Mouse (Mus musculus): Measurements from ENCODE around the gene Med13l. TPM values are rescaled to one million over a fixed set of nuclear protein-coding genes. Genes with fewer than 3 reads are reported as not detected.

Med13l gene
- polyA plus RNA-seq, 1 experiment from 2014 or later: 12.9 TPM

GRCm38 (mm10) chr5:118717456-118717855 is 157.0 kb downstream of the Med13l start:
- Histone ChIP-seq H3K4me2 (no peak overlapping the region), H3K27ac (replicated peaks) (no peak overlapping the region), H3K27me3 (no peaks in the 10 kb centered on the region), H3K4me1 (replicated peaks) (peaks cover 44% of the 10 kb centered on the region), H3K4me3 (no peak overlapping the region), H3K9me3 (no peaks in the 10 kb centered on the region), H3K36me3 (peaks cover 12% of the 10 kb centered on the region), H3K9ac (no peak overlapping the region)
- WGBS: 76% methylated on average over 10 of the region's 10 CpGs
- no peak for ATAC-seq (ENCODE audit: low read depth)

- no peaks in the 10 kb centered on the region for H3K9me3 ChIP-seq
- H3K27ac ChIP-seq (replicated peaks): no peak overlapping the region
- no peak overlapping the region for H3K9ac ChIP-seq
- H3K4me1 ChIP-seq (replicated peaks): peaks cover 44% of the 10 kb centered on the region
- H3K36me3 ChIP-seq: peaks cover 13% of the 10 kb centered on the region
- H3K4me3 ChIP-seq: no peak overlapping the region
- H3K4me2 ChIP-seq: no peak overlapping the region
- no peak for ATAC-seq (ENCODE audit: low read depth)
- no peaks in the 10 kb centered on the region for H3K27me3 ChIP-seq
- 88% methylated on average over 6 of the region's 6 CpGs for WGBS
These were observed 157.6 kb downstream of the Med13l start for GRCm38 (mm10) chr5:118718070-118718469.

GRCm38 (mm10) chr5:118721416-118721815 is 160.9 kb downstream of the Med13l start:
- Histone ChIP-seq H3K27ac (replicated peaks) (no peak overlapping the region), H3K4me2 (no peak overlapping the region), H3K36me3 (peaks cover 35% of the 10 kb centered on the region), H3K4me1 (replicated peaks) (peaks cover 27% of the 10 kb centered on the region), H3K27me3 (no peaks in the 10 kb centered on the region), H3K9me3 (no peaks in the 10 kb centered on the region), H3K4me3 (no peak overlapping the region), H3K9ac (no peak overlapping the region)
- no peak for ATAC-seq (ENCODE audit: low read depth)
- 85% methylated on average over 12 of the region's 12 CpGs for WGBS

- no peaks in the 10 kb centered on the region for H3K9me3 ChIP-seq
- H3K27me3 ChIP-seq: no peaks in the 10 kb centered on the region
- H3K9ac ChIP-seq: no peak overlapping the region
- ATAC-seq (ENCODE audit: low read depth): no peak
- 88% methylated on average over 5 of the region's 5 CpGs for WGBS
- H3K36me3 ChIP-seq: peaks cover 39% of the 10 kb centered on the region
- peaks cover 26% of the 10 kb centered on the region for H3K4me1 ChIP-seq (replicated peaks)
- no peak overlapping the region for H3K4me2 ChIP-seq
- no peak overlapping the region for H3K27ac ChIP-seq (replicated peaks)
- H3K4me3 ChIP-seq: no peak overlapping the region
These were observed 161.4 kb downstream of the Med13l start for GRCm38 (mm10) chr5:118721848-118722247.

GRCm38 (mm10) chr5:118722456-118722855 is 162.0 kb downstream of the Med13l start:
- WGBS: 71% methylated on average over 3 of the region's 3 CpGs
- Histone ChIP-seq H3K4me3 (no peak overlapping the region), H3K36me3 (peaks cover 45% of the 10 kb centered on the region), H3K4me2 (no peak overlapping the region), H3K4me1 (replicated peaks) (peaks cover 25% of the 10 kb centered on the region), H3K9ac (no peak overlapping the region), H3K9me3 (no peaks in the 10 kb centered on the region), H3K27ac (replicated peaks) (no peak overlapping the region), H3K27me3 (no peaks in the 10 kb centered on the region)
- no peak for ATAC-seq (ENCODE audit: low read depth)

- H3K36me3 ChIP-seq: peaks cover 75% of the 10 kb centered on the region
- H3K4me3 ChIP-seq: no peak overlapping the region
- ATAC-seq (ENCODE audit: low read depth): no peak
- no peak overlapping the region for H3K4me2 ChIP-seq
- no peak overlapping the region for H3K9ac ChIP-seq
- WGBS: 59% methylated on average over 6 of the region's 6 CpGs
- peaks cover 9% of the 10 kb centered on the region; the same call in 1 of the 2 replicates for H3K4me1 ChIP-seq (replicated peaks)
- no peak overlapping the region for H3K27ac ChIP-seq (replicated peaks)
- no peaks in the 10 kb centered on the region for H3K27me3 ChIP-seq
- H3K9me3 ChIP-seq: no peaks in the 10 kb centered on the region
These were observed 164.9 kb downstream of the Med13l start for GRCm38 (mm10) chr5:118725425-118725824.

GRCm38 (mm10) chr5:118725886-118726505 is 165.5 kb downstream of the Med13l start:
- no peak for ATAC-seq (ENCODE audit: low read depth)
- Histone ChIP-seq H3K27ac (replicated peaks) (no peak overlapping the region), H3K9ac (no peak overlapping the region), H3K27me3 (no peaks in the 10 kb centered on the region), H3K36me3 (peaks cover 81% of the 10 kb centered on the region), H3K4me1 (replicated peaks) (0 out of 2 replicates have a peak, but pooled peaks cover 9% of the 10 kb centered on the region), H3K4me3 (no peak overlapping the region), H3K9me3 (no peaks in the 10 kb centered on the region), H3K4me2 (no peak overlapping the region)
- 88% methylated on average over 10 of the region's 10 CpGs for WGBS

GRCm38 (mm10) chr5:118727336-118727735 is 166.9 kb downstream of the Med13l start:
- no peaks in the 10 kb centered on the region for H3K9me3 ChIP-seq
- 78% methylated on average over 16 of the region's 16 CpGs for WGBS
- no peak overlapping the region for H3K9ac ChIP-seq
- no peak for ATAC-seq (ENCODE audit: low read depth)
- no peak overlapping the region for H3K4me2 ChIP-seq
- peaks cover 82% of the 10 kb centered on the region for H3K36me3 ChIP-seq
- 0 out of 2 replicates have a peak, but pooled peaks cover 9% of the 10 kb centered on the region for H3K4me1 ChIP-seq (replicated peaks)
- no peak overlapping the region for H3K4me3 ChIP-seq
- no peaks in the 10 kb centered on the region for H3K27me3 ChIP-seq
- H3K27ac ChIP-seq (replicated peaks): no peak overlapping the region

GRCm38 (mm10) chr5:118732221-118732620 is 171.7 kb downstream of the Med13l start:
- Histone ChIP-seq H3K27me3 (no peaks in the 10 kb centered on the region), H3K4me3 (no peak overlapping the region), H3K27ac (replicated peaks) (no peak overlapping the region), H3K9me3 (no peaks in the 10 kb centered on the region), H3K9ac (no peak overlapping the region), H3K4me1 (replicated peaks) (0 out of 2 replicates have a peak, but pooled peaks cover 1% of the 10 kb centered on the region), H3K4me2 (no peak overlapping the region), H3K36me3 (peaks cover 85% of the 10 kb centered on the region)
- 65% methylated on average over 3 of the region's 3 CpGs for WGBS
- no peak for ATAC-seq (ENCODE audit: low read depth)

GRCm38 (mm10) chr5:118732651-118733050 is 172.2 kb downstream of the Med13l start:
- 88% methylated on average over 8 of the region's 8 CpGs for WGBS

GRCm38 (mm10) chr5:118733566-118733965 is 173.1 kb downstream of the Med13l start:
- H3K4me2 ChIP-seq: no peak overlapping the region
- peaks cover 79% of the 10 kb centered on the region for H3K36me3 ChIP-seq
- no peak overlapping the region for H3K9ac ChIP-seq
- 94% methylated on average over 4 of the region's 4 CpGs for WGBS
- ATAC-seq (ENCODE audit: low read depth): no peak
- H3K27me3 ChIP-seq: no peaks in the 10 kb centered on the region
- no peak overlapping the region for H3K27ac ChIP-seq (replicated peaks)
- no peak overlapping the region for H3K4me3 ChIP-seq
- H3K4me1 ChIP-seq (replicated peaks): no peaks in the 10 kb centered on the region
- no peaks in the 10 kb centered on the region for H3K9me3 ChIP-seq

More at GRCm38 (mm10) chr5:118732651-118733050, 172.2 kb downstream of the Med13l start:
- Histone ChIP-seq H3K4me3 (no peak overlapping the region), H3K9me3 (no peaks in the 10 kb centered on the region), H3K9ac (no peak overlapping the region), H3K36me3 (peaks cover 81% of the 10 kb centered on the region), H3K4me1 (replicated peaks) (no peaks in the 10 kb centered on the region), H3K27ac (replicated peaks) (no peak overlapping the region), H3K27me3 (no peaks in the 10 kb centered on the region), H3K4me2 (no peak overlapping the region)
- no peak for ATAC-seq (ENCODE audit: low read depth)

- 50% methylated on average over 9 of the region's 9 CpGs for WGBS
- H3K27me3 ChIP-seq: no peaks in the 10 kb centered on the region
- no peak overlapping the region for H3K4me3 ChIP-seq
- H3K4me1 ChIP-seq (replicated peaks): no peaks in the 10 kb centered on the region
- H3K27ac ChIP-seq (replicated peaks): no peak overlapping the region
- H3K4me2 ChIP-seq: no peak overlapping the region
- no peak overlapping the region for H3K9ac ChIP-seq
- ATAC-seq (ENCODE audit: low read depth): no peak
- H3K9me3 ChIP-seq: no peaks in the 10 kb centered on the region
- peaks cover 79% of the 10 kb centered on the region for H3K36me3 ChIP-seq
These were observed 174.0 kb downstream of the Med13l start for GRCm38 (mm10) chr5:118734455-118734854.

- Histone ChIP-seq H3K9me3 (peaks cover 7% of the 10 kb centered on the region), H3K4me3 (no peak overlapping the region), H3K36me3 (peaks cover 79% of the 10 kb centered on the region), H3K9ac (no peak overlapping the region), H3K4me2 (no peak overlapping the region), H3K4me1 (replicated peaks) (no peaks in the 10 kb centered on the region), H3K27ac (replicated peaks) (no peak overlapping the region), H3K27me3 (no peaks in the 10 kb centered on the region)
- ATAC-seq (ENCODE audit: low read depth): no peak
- 89% methylated on average over 8 of the region's 8 CpGs for WGBS
These were observed 175.3 kb downstream of the Med13l start for GRCm38 (mm10) chr5:118735738-118736137.
